Mouse (Mus musculus) midbrain, embryonic 14.5 days (tissue): ENCODE measurements at regions not wholly inside any gene's neighbourhood (a gene's known extent, or its start where the extent isn't known, plus 50 kb on each side); places are given as distances from the start of the nearest gene placed in this dataset.

ENCODE experiments used
- ATAC-seq: fragments of 200-750 bp; cut with Nextera tagmentation; 2 replicates; pipeline ENCODE4 v1.8.0; 2017; ENCODE audit warnings: moderate number of reproducible peaks, moderate library complexity; ENCODE audit not compliant: low FRiP score, low TSS enrichment
- DNase-seq: peaks from one replicate; pipeline ENCODE4 v3.0.0-alpha.2; 2015
- H3K27ac ChIP-seq: fragments of 300-500 bp; sonication (generic); replicated peaks from 2 replicates; pipeline ENCODE4 v1.5.1; 2014; ENCODE audit warnings: mild to moderate bottlenecking, low read depth, low read length, moderate library complexity
- H3K27me3 ChIP-seq: fragments of 300-500 bp; sonication (generic); 2 replicates; pipeline ENCODE4 v1.6.1; 2014; ENCODE audit warnings: low read length, control low read depth, mixed read lengths; ENCODE audit not compliant: control insufficient read depth, insufficient read depth
- H3K36me3 ChIP-seq: fragments of 300-500 bp; sonication (generic); 2 replicates; pipeline ENCODE4 v1.6.1; 2014; ENCODE audit warnings: low read length, control low read depth; ENCODE audit not compliant: control insufficient read depth, insufficient read depth
- H3K4me1 ChIP-seq: fragments of 300-500 bp; sonication (generic); 2 replicates; pipeline ENCODE4 v1.6.1; 2014; ENCODE audit warnings: mild to moderate bottlenecking, antibody characterized with exemption, low read length, control low read depth; ENCODE audit not compliant: control insufficient read depth, insufficient read depth
- H3K4me2 ChIP-seq: fragments of 300-500 bp; sonication (generic); 2 replicates; pipeline ENCODE4 v1.6.1; 2014; ENCODE audit warnings: mild to moderate bottlenecking, low read length, moderate library complexity
- H3K4me3 ChIP-seq: fragments of 300-500 bp; sonication (generic); replicated peaks from 2 replicates; pipeline ENCODE4 v1.5.1; 2014; ENCODE audit warnings: low read depth, low read length
- H3K9ac ChIP-seq: fragments of 300-500 bp; sonication (generic); replicated peaks from 2 replicates; pipeline ENCODE4 v1.6.1; 2014; ENCODE audit warnings: mild to moderate bottlenecking, low read length, moderate library complexity
- H3K9me3 ChIP-seq: fragments of 300-500 bp; sonication (generic); 2 replicates; pipeline ENCODE4 v1.6.1; 2016; ENCODE audit warnings: low read length, control low read depth, mixed read lengths; ENCODE audit not compliant: control insufficient read depth
- WGBS: fragments of 180-500 bp; shearing (Covaris S2); extraction: QIAGEN DNeasy Blood & Tissue Kit; methylation state at CpG from one replicate; pipeline ENCODE4 v1.1.7; 2014; 5-methylcytosine and 5-hydroxymethylcytosine counted together

GRCm38 (mm10) chr15:67792822-67793221, 1292.1 kb upstream of the Lrrc6 start:
- Histone ChIP-seq H3K36me3 (no peaks in the 10 kb centered on the region), H3K27ac (no peak overlapping the region), H3K9me3 (no peaks in the 10 kb centered on the region), H3K27me3 (no peaks in the 10 kb centered on the region), H3K9ac (no peak overlapping the region), H3K4me1 (no peaks in the 10 kb centered on the region), H3K4me3 (no peak overlapping the region), H3K4me2 (no peak overlapping the region)
- ATAC-seq (no peak), DNase-seq (peak; percentile 7)

GRCm38 (mm10) chr15:67788587-67788986, 1287.9 kb upstream of the Lrrc6 start:
- DNase-seq (no peak), ATAC-seq (no peak)
- H3K4me1 ChIP-seq, result no peaks in the 10 kb centered on the region
- H3K27me3 ChIP-seq, result no peaks in the 10 kb centered on the region
- no peak overlapping the region for H3K27ac ChIP-seq
- H3K36me3 ChIP-seq, result no peaks in the 10 kb centered on the region
- H3K9ac ChIP-seq, result no peak overlapping the region
- H3K4me3 ChIP-seq, result no peak overlapping the region
- no peaks in the 10 kb centered on the region for H3K9me3 ChIP-seq
- no peak overlapping the region for H3K4me2 ChIP-seq

- no peak overlapping the region for H3K4me3 ChIP-seq
- H3K4me1 ChIP-seq, result no peaks in the 10 kb centered on the region
- no peaks in the 10 kb centered on the region for H3K9me3 ChIP-seq
- H3K9ac ChIP-seq, result no peak overlapping the region
- no peak overlapping the region for H3K27ac ChIP-seq
- DNase-seq, result peak; percentile 43
- no peaks in the 10 kb centered on the region for H3K36me3 ChIP-seq
- H3K27me3 ChIP-seq, result no peaks in the 10 kb centered on the region
- H3K4me2 ChIP-seq, result no peak overlapping the region
- WGBS, result 67% methylated on average over 2 of the region's 2 CpGs
- ATAC-seq, result no peak
Observed at GRCm38 (mm10) chr15:67785583-67785982, 1284.9 kb upstream of the Lrrc6 start.

GRCm38 (mm10) chr15:67783754-67784153, 1283.0 kb upstream of the Lrrc6 start:
- Histone ChIP-seq H3K36me3 (no peaks in the 10 kb centered on the region), H3K4me3 (no peak overlapping the region), H3K9me3 (no peaks in the 10 kb centered on the region), H3K9ac (no peak overlapping the region), H3K27me3 (no peaks in the 10 kb centered on the region), H3K4me1 (no peaks in the 10 kb centered on the region), H3K4me2 (no peak overlapping the region), H3K27ac (no peak overlapping the region)
- 96% methylated on average over 1 of the region's 1 CpGs for WGBS
- DNase-seq (no peak), ATAC-seq (no peak)

- no peak overlapping the region for H3K9ac ChIP-seq
- no peaks in the 10 kb centered on the region for H3K27me3 ChIP-seq
- H3K27ac ChIP-seq, result no peak overlapping the region
- no peak overlapping the region for H3K4me2 ChIP-seq
- ATAC-seq (no peak), DNase-seq (no peak)
- no peaks in the 10 kb centered on the region for H3K4me1 ChIP-seq
- WGBS, result 93% methylated on average over 4 of the region's 4 CpGs
- no peak overlapping the region for H3K4me3 ChIP-seq
- H3K36me3 ChIP-seq, result no peaks in the 10 kb centered on the region
- H3K9me3 ChIP-seq, result no peaks in the 10 kb centered on the region
Observed at GRCm38 (mm10) chr15:67782505-67782904, 1281.8 kb upstream of the Lrrc6 start.

GRCm38 (mm10) chr15:67780856-67781255, 1280.1 kb upstream of the Lrrc6 start:
- WGBS, result 87% methylated on average over 2 of the region's 2 CpGs
- DNase-seq (no peak), ATAC-seq (no peak)
- Histone ChIP-seq H3K4me2 (no peak overlapping the region), H3K9ac (no peak overlapping the region), H3K4me3 (no peak overlapping the region), H3K27me3 (no peaks in the 10 kb centered on the region), H3K36me3 (no peaks in the 10 kb centered on the region), H3K27ac (no peak overlapping the region), H3K9me3 (no peaks in the 10 kb centered on the region), H3K4me1 (no peaks in the 10 kb centered on the region)

GRCm38 (mm10) chr15:67767624-67768023, 1266.9 kb upstream of the Lrrc6 start:
- no peak for DNase-seq
- Histone ChIP-seq H3K4me2 (no peak overlapping the region), H3K27ac (no peak overlapping the region), H3K36me3 (no peaks in the 10 kb centered on the region), H3K9me3 (no peaks in the 10 kb centered on the region), H3K4me3 (no peak overlapping the region), H3K4me1 (no peaks in the 10 kb centered on the region), H3K9ac (no peak overlapping the region), H3K27me3 (no peaks in the 10 kb centered on the region)
- 79% methylated on average over 3 of the region's 3 CpGs for WGBS
- ATAC-seq, result no peak

- H3K36me3 ChIP-seq, result no peaks in the 10 kb centered on the region
- H3K27ac ChIP-seq, result no peak overlapping the region
- 42% methylated on average over 4 of the region's 4 CpGs for WGBS
- no peak overlapping the region for H3K9ac ChIP-seq
- no peak overlapping the region for H3K4me2 ChIP-seq
- no peaks in the 10 kb centered on the region for H3K27me3 ChIP-seq
- no peaks in the 10 kb centered on the region for H3K4me1 ChIP-seq
- H3K9me3 ChIP-seq, result no peaks in the 10 kb centered on the region
- no peak for DNase-seq
- no peak for ATAC-seq
- no peak overlapping the region for H3K4me3 ChIP-seq
Observed at GRCm38 (mm10) chr15:67759221-67759620, 1258.5 kb upstream of the Lrrc6 start.

- Histone ChIP-seq H3K9ac (no peak overlapping the region), H3K4me2 (no peak overlapping the region), H3K27me3 (no peaks in the 10 kb centered on the region), H3K4me1 (no peaks in the 10 kb centered on the region), H3K27ac (no peak overlapping the region), H3K4me3 (no peak overlapping the region), H3K9me3 (no peaks in the 10 kb centered on the region), H3K36me3 (no peaks in the 10 kb centered on the region)
- peak; percentile 45 for DNase-seq
- no peak for ATAC-seq
Observed at GRCm38 (mm10) chr15:67750582-67750981, 1249.9 kb upstream of the Lrrc6 start.
